Mouse (Mus musculus) lung, postnatal 0 days (tissue): ENCODE measurements around the gene Mpst.

Experiments
- CTCF ChIP-seq: IDR thresholded peaks from 2 replicates; pipeline ENCODE4 v1.5.1; 2016; ENCODE audit warnings: antibody characterized with exemption, mild to moderate bottlenecking
- EP300 ChIP-seq: IDR thresholded peaks from 2 replicates; pipeline ENCODE4 v1.6.1; 2016; ENCODE audit warnings: antibody characterized with exemption, mild to moderate bottlenecking, control low read depth

GRCm38 (mm10) chr15:78416937-78417336 lies 10.7 kb downstream of the Mpst start:
- TF ChIP-seq CTCF: no peak
- TF ChIP-seq EP300: no peak; the same call in 1 of the 2 replicates
